Mouse (Mus musculus): ENCODE data around the gene Lrrc74a. TPM values are rescaled to one million over a fixed set of nuclear protein-coding genes. Genes with fewer than 3 reads are reported as not detected.

The Lrrc74a gene
- polyA plus RNA-seq, 1 experiment from 2014 or later, result not detected

- H3K4me3 ChIP-seq (ENCODE audit: low read length), result no peak overlapping the region
- H3K4me1 ChIP-seq (replicated peaks; ENCODE audit: control insufficient read depth, insufficient read depth, low read length), result no peaks in the 10 kb centered on the region; the same call in 1 of the 2 replicates
- no peaks in the 10 kb centered on the region for H3K36me3 ChIP-seq (ENCODE audit: control insufficient read depth, insufficient read depth, low read length)
- no peak overlapping the region for H3K9ac ChIP-seq (ENCODE audit: low read length)
- H3K27ac ChIP-seq (ENCODE audit: low read length), result no peak overlapping the region
- H3K9me3 ChIP-seq (ENCODE audit: control insufficient read depth, low read length), result no peaks in the 10 kb centered on the region
- ATAC-seq (ENCODE audit: low read depth), result no peak
- H3K4me2 ChIP-seq (ENCODE audit: low read depth, low read length), result no peak overlapping the region
- no peaks in the 10 kb centered on the region for H3K27me3 ChIP-seq (ENCODE audit: control insufficient read depth, insufficient read depth, low read depth, low read length)
- 57% methylated on average over 6 of the region's 6 CpGs for WGBS
Observed at GRCm38 (mm10) chr12:86764060-86764459, 29.9 kb downstream of the Lrrc74a start.

- no peaks in the 10 kb centered on the region for H3K27me3 ChIP-seq (ENCODE audit: control insufficient read depth, insufficient read depth, low read depth, low read length)
- WGBS, result 77% methylated on average over 8 of the region's 8 CpGs
- no peak overlapping the region for H3K4me2 ChIP-seq (ENCODE audit: low read depth, low read length)
- no peak overlapping the region for H3K27ac ChIP-seq (ENCODE audit: low read length)
- peaks cover 15% of the 10 kb centered on the region for H3K4me1 ChIP-seq (replicated peaks; ENCODE audit: control insufficient read depth, insufficient read depth, low read length)
- no peak overlapping the region for H3K4me3 ChIP-seq (ENCODE audit: low read length)
- H3K9ac ChIP-seq (ENCODE audit: low read length), result no peak overlapping the region
- ATAC-seq (ENCODE audit: low read depth), result no peak
- no peaks in the 10 kb centered on the region for H3K36me3 ChIP-seq (ENCODE audit: control insufficient read depth, insufficient read depth, low read length)
- H3K9me3 ChIP-seq (ENCODE audit: control insufficient read depth, low read length), result no peaks in the 10 kb centered on the region
Observed at GRCm38 (mm10) chr12:86766467-86766866, 32.3 kb downstream of the Lrrc74a start.

DNA sequence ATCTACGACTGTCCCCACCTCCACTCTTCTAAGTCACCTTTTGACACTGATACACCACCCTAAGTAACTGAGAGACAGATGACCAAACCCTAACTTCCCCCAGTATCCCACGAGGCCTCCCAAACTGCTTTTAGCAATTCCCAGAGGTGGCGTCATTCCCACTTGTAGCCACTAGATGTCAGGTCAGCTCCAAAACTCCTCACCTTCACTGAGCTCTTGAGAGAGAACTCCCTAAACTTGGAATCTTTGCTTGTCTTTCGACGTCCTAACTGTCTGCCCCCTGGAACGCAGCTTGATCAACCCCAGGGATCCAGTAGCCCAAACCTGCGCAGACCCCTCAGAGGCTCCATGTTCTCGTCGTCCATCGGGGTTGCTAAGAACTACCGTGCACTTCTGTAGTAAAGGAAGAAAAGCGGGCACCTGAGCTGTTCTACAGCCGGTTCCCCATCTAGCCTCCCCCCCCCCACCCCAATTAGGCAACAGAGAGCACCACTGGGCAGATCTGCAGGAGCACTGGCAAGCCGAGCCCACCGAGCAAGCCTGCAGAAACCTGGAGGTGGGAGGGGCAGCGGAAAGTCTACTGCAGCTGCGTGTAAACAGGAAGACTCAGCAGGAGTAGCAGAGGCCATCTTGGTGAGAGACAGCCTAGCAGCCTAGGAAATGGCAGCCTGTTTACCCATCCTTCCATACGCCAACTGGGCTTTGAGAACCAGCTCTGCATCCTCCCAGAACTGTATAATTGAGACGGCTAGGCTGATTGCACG, 33.9 kb downstream of the Lrrc74a start:
- Histone ChIP-seq H3K4me1 (replicated peaks; ENCODE audit: control insufficient read depth, insufficient read depth, low read length) (peaks cover 20% of the 10 kb centered on the region), H3K4me2 (ENCODE audit: low read depth, low read length) (no peak overlapping the region), H3K9ac (ENCODE audit: low read length) (no peak overlapping the region), H3K27me3 (ENCODE audit: control insufficient read depth, insufficient read depth, low read depth, low read length) (no peaks in the 10 kb centered on the region), H3K36me3 (ENCODE audit: control insufficient read depth, insufficient read depth, low read length) (no peaks in the 10 kb centered on the region), H3K27ac (ENCODE audit: low read length) (no peak overlapping the region), H3K9me3 (ENCODE audit: control insufficient read depth, low read length) (no peaks in the 10 kb centered on the region), H3K4me3 (ENCODE audit: low read length) (no peak overlapping the region)
- ATAC-seq (ENCODE audit: low read depth), result no peak
- 28% methylated on average over 20 of the region's 20 CpGs for WGBS

GRCm38 (mm10) chr12:86768986-86769580, 34.9 kb downstream of the Lrrc74a start:
- no peak for ATAC-seq (ENCODE audit: low read depth)
- Histone ChIP-seq H3K36me3 (ENCODE audit: control insufficient read depth, insufficient read depth, low read length) (no peaks in the 10 kb centered on the region), H3K4me3 (ENCODE audit: low read length) (no peak overlapping the region), H3K27me3 (ENCODE audit: control insufficient read depth, insufficient read depth, low read depth, low read length) (no peaks in the 10 kb centered on the region), H3K4me1 (replicated peaks; ENCODE audit: control insufficient read depth, insufficient read depth, low read length) (peaks cover 20% of the 10 kb centered on the region), H3K27ac (ENCODE audit: low read length) (no peak overlapping the region; the same call in 1 of the 2 replicates), H3K9me3 (ENCODE audit: control insufficient read depth, low read length) (no peaks in the 10 kb centered on the region), H3K9ac (ENCODE audit: low read length) (no peak overlapping the region), H3K4me2 (ENCODE audit: low read depth, low read length) (no peak overlapping the region)
- WGBS, result 40% methylated on average over 4 of the region's 4 CpGs

- H3K27me3 ChIP-seq (ENCODE audit: control insufficient read depth, insufficient read depth, low read depth, low read length), result no peaks in the 10 kb centered on the region
- H3K36me3 ChIP-seq (ENCODE audit: control insufficient read depth, insufficient read depth, low read length), result no peaks in the 10 kb centered on the region
- peak overlapping the region; percentile 89 for H3K27ac ChIP-seq (ENCODE audit: low read length)
- no peaks in the 10 kb centered on the region for H3K9me3 ChIP-seq (ENCODE audit: control insufficient read depth, low read length)
- H3K4me1 ChIP-seq (replicated peaks; ENCODE audit: control insufficient read depth, insufficient read depth, low read length), result peaks cover 20% of the 10 kb centered on the region
- no peak for ATAC-seq (ENCODE audit: low read depth)
- H3K4me3 ChIP-seq (ENCODE audit: low read length), result no peak overlapping the region
- no peak overlapping the region for H3K4me2 ChIP-seq (ENCODE audit: low read depth, low read length)
- H3K9ac ChIP-seq (ENCODE audit: low read length), result peak overlapping the region; percentile 47; the same call in 1 of the 2 replicates
Observed at GRCm38 (mm10) chr12:86769819-86770218, 35.6 kb downstream of the Lrrc74a start.

- whole genome bisulfite sequencing, result 3% methylated on average over 4 of the region's 4 CpGs
- peak; percentile 79 for ATAC-seq (ENCODE audit: low read depth)
- no peak overlapping the region for H3K4me3 ChIP-seq (ENCODE audit: low read length)
- H3K27ac ChIP-seq (ENCODE audit: low read length), result peak overlapping the region; percentile 89
- no peaks in the 10 kb centered on the region for H3K9me3 ChIP-seq (ENCODE audit: control insufficient read depth, low read length)
- peaks cover 20% of the 10 kb centered on the region for H3K4me1 ChIP-seq (replicated peaks; ENCODE audit: control insufficient read depth, insufficient read depth, low read length)
- H3K27me3 ChIP-seq (ENCODE audit: control insufficient read depth, insufficient read depth, low read depth, low read length), result no peaks in the 10 kb centered on the region
- no peak overlapping the region for H3K4me2 ChIP-seq (ENCODE audit: low read depth, low read length)
- no peaks in the 10 kb centered on the region for H3K36me3 ChIP-seq (ENCODE audit: control insufficient read depth, insufficient read depth, low read length)
- peak overlapping the region; percentile 47; the same call in 1 of the 2 replicates for H3K9ac ChIP-seq (ENCODE audit: low read length)
Observed at GRCm38 (mm10) chr12:86770261-86770670, 36.1 kb downstream of the Lrrc74a start.

- Histone ChIP-seq H3K27me3 (ENCODE audit: control insufficient read depth, insufficient read depth, low read depth, low read length) (no peaks in the 10 kb centered on the region), H3K4me3 (ENCODE audit: low read length) (no peak overlapping the region), H3K27ac (ENCODE audit: low read length) (peak overlapping the region; percentile 89), H3K4me2 (ENCODE audit: low read depth, low read length) (no peak overlapping the region), H3K4me1 (replicated peaks; ENCODE audit: control insufficient read depth, insufficient read depth, low read length) (peaks cover 26% of the 10 kb centered on the region), H3K9ac (ENCODE audit: low read length) (no peak overlapping the region), H3K9me3 (ENCODE audit: control insufficient read depth, low read length) (no peaks in the 10 kb centered on the region), H3K36me3 (ENCODE audit: control insufficient read depth, insufficient read depth, low read length) (no peaks in the 10 kb centered on the region)
- ATAC-seq (ENCODE audit: low read depth), result no peak
- 35% methylated on average over 3 of the region's 3 CpGs for WGBS
Observed at GRCm38 (mm10) chr12:86770927-86771326, 36.8 kb downstream of the Lrrc74a start.

GRCm38 (mm10) chr12:86771823-86772427, 37.8 kb downstream of the Lrrc74a start:
- peak; percentile 67 for ATAC-seq (ENCODE audit: low read depth)
- H3K4me2 ChIP-seq (ENCODE audit: low read depth, low read length), result no peak overlapping the region
- H3K4me1 ChIP-seq (replicated peaks; ENCODE audit: control insufficient read depth, insufficient read depth, low read length), result peaks cover 28% of the 10 kb centered on the region
- 9% methylated on average over 12 of the region's 12 CpGs for WGBS
- no peaks in the 10 kb centered on the region for H3K27me3 ChIP-seq (ENCODE audit: control insufficient read depth, insufficient read depth, low read depth, low read length)
- H3K9ac ChIP-seq (ENCODE audit: low read length), result no peak overlapping the region
- no peaks in the 10 kb centered on the region for H3K36me3 ChIP-seq (ENCODE audit: control insufficient read depth, insufficient read depth, low read length)
- H3K4me3 ChIP-seq (ENCODE audit: low read length), result no peak overlapping the region
- H3K9me3 ChIP-seq (ENCODE audit: control insufficient read depth, low read length), result no peaks in the 10 kb centered on the region
- H3K27ac ChIP-seq (ENCODE audit: low read length), result no peak overlapping the region

- 32% methylated on average over 3 of the region's 3 CpGs for WGBS
Observed at GRCm38 (mm10) chr12:86772551-86772950, 38.4 kb downstream of the Lrrc74a start.

More at GRCm38 (mm10) chr12:86772551-86772950, 38.4 kb downstream of the Lrrc74a start:
- H3K4me1 ChIP-seq (replicated peaks; ENCODE audit: control insufficient read depth, insufficient read depth, low read length), result peaks cover 28% of the 10 kb centered on the region
- H3K9ac ChIP-seq (ENCODE audit: low read length), result no peak overlapping the region
- H3K4me3 ChIP-seq (ENCODE audit: low read length), result no peak overlapping the region
- H3K27me3 ChIP-seq (ENCODE audit: control insufficient read depth, insufficient read depth, low read depth, low read length), result no peaks in the 10 kb centered on the region
- H3K9me3 ChIP-seq (ENCODE audit: control insufficient read depth, low read length), result no peaks in the 10 kb centered on the region
- no peak overlapping the region for H3K27ac ChIP-seq (ENCODE audit: low read length)
- H3K36me3 ChIP-seq (ENCODE audit: control insufficient read depth, insufficient read depth, low read length), result no peaks in the 10 kb centered on the region
- no peak for ATAC-seq (ENCODE audit: low read depth)
- no peak overlapping the region for H3K4me2 ChIP-seq (ENCODE audit: low read depth, low read length)

All from lung, embryonic 16.5 days (tissue).